Mouse (Mus musculus) brain, embryonic 18.5 days (tissue): ENCODE measurements around the gene Tpbpa.
"Not testable (repeated sequence)": the region's sequence is repeated elsewhere in the genome, so short reads cannot be mapped to it uniquely, and the experiment has no call there.

Experiments
- DNase-seq: peaks from one replicate; pipeline ENCODE4 v3.0.0-alpha.2; 2012; ENCODE audit warnings: low read depth, low spot score

Gene Tpbpa

GRCm38 (mm10) chr13:60941884-60942283, at the start of gene Tpbpa:
Gene Tpbpa, minus strand, starts transcription at chr13:60941984.
- not testable (repeated sequence) for DNase-seq

- not testable (repeated sequence) for DNase-seq
Observed at GRCm38 (mm10) chr13:60986915-60987314, 45.1 kb upstream of the Tpbpa start.

- not testable (repeated sequence) for DNase-seq
Observed at GRCm38 (mm10) chr13:60972319-60972718, 30.5 kb upstream of the Tpbpa start.

GRCm38 (mm10) chr13:60963985-60964384, 22.2 kb upstream of the Tpbpa start:
- not testable (repeated sequence) for DNase-seq

- no peak for DNase-seq
Observed at GRCm38 (mm10) chr13:60961706-60962105, 19.9 kb upstream of the Tpbpa start.

- no peak for DNase-seq
Observed at GRCm38 (mm10) chr13:60936500-60936901, 5.3 kb downstream of the Tpbpa start, which contains the start of the genes Gm49391 and Ctla2a. Gene Gm49391, minus strand, starts transcription at chr13:60936571. Gene Ctla2a, minus strand, starts transcription at chr13:60936625.

- DNase-seq: not testable (repeated sequence)
Observed at GRCm38 (mm10) chr13:60935490-60935889, 6.3 kb downstream of the Tpbpa start, which contains the start of gene Gm49393. Gene Gm49393, minus strand, starts transcription at chr13:60935590.

GRCm38 (mm10) chr13:60904780-60905179, 37.0 kb downstream of the Tpbpa start, which contains the start of gene Tpbpb:
Gene Tpbpb, minus strand, starts transcription at chr13:60904880.
- not testable (repeated sequence) for DNase-seq

GRCm38 (mm10) chr13:60897328-60897727, 44.5 kb downstream of the Tpbpa start, which contains the start of gene Ctla2b:
Gene Ctla2b, minus strand, starts transcription at chr13:60897447.
- no peak for DNase-seq

- not testable (repeated sequence) for DNase-seq
Observed at GRCm38 (mm10) chr13:60896794-60897193, 45.0 kb downstream of the Tpbpa start, which contains the start of gene Gm49392. Gene Gm49392, minus strand, starts transcription at chr13:60896894.

- DNase-seq: no peak
Observed at GRCm38 (mm10) chr13:60895406-60896160, 46.2 kb downstream of the Tpbpa start.

GRCm38 (mm10) chr13:60892301-60892700, 49.5 kb downstream of the Tpbpa start:
- no peak for DNase-seq
